Mouse (Mus musculus) neural tube, embryonic 13.5 days (tissue): ENCODE data around the gene Wasf3. TPM values are rescaled to one million over a fixed set of nuclear protein-coding genes. Genes with fewer than 3 reads are reported as not detected.
"Not testable (repeated sequence)": the region's sequence is repeated elsewhere in the genome, so short reads cannot be mapped to it uniquely, and the experiment has no call there.

Experiments used
- ATAC-seq: fragments of 200-750 bp; cut with Nextera tagmentation; 2 replicates; pipeline ENCODE4 v1.8.0; 2017; ENCODE audit warnings: low read depth, mild to moderate bottlenecking, moderate TSS enrichment, moderate library complexity
- H3K27ac ChIP-seq: fragments of 300-500 bp; sonication (generic); replicated peaks from 2 replicates; pipeline ENCODE4 v1.5.1; 2015; ENCODE audit warnings: moderate library complexity, mild to moderate bottlenecking, inconsistent platforms
- H3K27me3 ChIP-seq: fragments of 300-500 bp; sonication (generic); 2 replicates; pipeline ENCODE4 v1.6.1; 2015; ENCODE audit warnings: mild to moderate bottlenecking, inconsistent platforms
- H3K36me3 ChIP-seq: fragments of 300-500 bp; sonication (generic); 2 replicates; pipeline ENCODE4 v1.6.1; 2015; ENCODE audit warnings: mild to moderate bottlenecking, inconsistent platforms
- H3K4me1 ChIP-seq: fragments of 300-500 bp; sonication (generic); replicated peaks from 2 replicates; pipeline ENCODE4 v1.6.1; 2015; ENCODE audit warnings: inconsistent platforms
- H3K4me2 ChIP-seq: fragments of 300-500 bp; sonication (generic); 2 replicates; pipeline ENCODE4 v1.6.1; 2015; ENCODE audit warnings: inconsistent platforms, mild to moderate bottlenecking, moderate library complexity
- H3K4me3 ChIP-seq: fragments of 300-500 bp; sonication (generic); 2 replicates; pipeline ENCODE4 v1.5.1; 2015; ENCODE audit warnings: mild to moderate bottlenecking, inconsistent platforms
- H3K9ac ChIP-seq: fragments of 300-500 bp; sonication (generic); 2 replicates; pipeline ENCODE4 v1.6.1; 2015; ENCODE audit warnings: moderate library complexity, mild to moderate bottlenecking, inconsistent platforms
- H3K9me3 ChIP-seq: fragments of 300-500 bp; sonication (generic); 2 replicates; pipeline ENCODE4 v1.6.1; 2016; ENCODE audit warnings: inconsistent platforms
- WGBS: fragments of 180-500 bp; shearing (Covaris S2); methylation state at CpG from one replicate; pipeline ENCODE4 v1.1.7; 2015; 5-methylcytosine and 5-hydroxymethylcytosine counted together
- polyA plus RNA-seq: library from polyadenylated mRNA; unstranded; fragments of >200 nt; fragmentation: Nextera tagmentation; extraction: Ambion mirVana; gene quantifications from 2 replicates; pipeline ENCODE4 v1.2.1, GENCODE M21; 2015

Wasf3 gene
- polyA plus RNA-seq, 1 experiment from 2014 or later: 14.4 TPM

DNA sequence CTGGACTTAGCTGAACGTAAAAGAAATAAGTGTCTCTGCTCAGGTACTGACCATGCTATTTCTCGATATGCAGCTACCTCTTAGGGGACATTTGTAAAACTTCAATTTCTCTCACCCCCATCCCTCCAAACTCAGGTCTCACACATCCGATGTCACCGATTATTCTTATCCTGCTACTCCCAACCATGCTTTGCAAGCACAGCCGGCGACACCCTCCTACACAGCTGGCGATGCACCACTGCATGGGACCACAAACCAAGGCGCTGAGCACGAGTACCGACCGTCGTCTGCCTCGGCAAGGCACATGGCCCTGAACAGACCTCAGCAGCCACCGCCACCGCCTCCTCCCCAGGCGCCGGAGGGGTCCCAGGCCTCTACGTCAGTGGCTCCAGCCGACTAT lies 81.9 kb downstream of the Wasf3 start:
- no peak for ATAC-seq
- Histone ChIP-seq H3K9me3 (no peaks in the 10 kb centered on the region), H3K4me3 (no peak overlapping the region), H3K36me3 (peaks cover 52% of the 10 kb centered on the region), H3K9ac (no peak overlapping the region), H3K27me3 (no peaks in the 10 kb centered on the region), H3K4me2 (no peak overlapping the region), H3K4me1 (no peaks in the 10 kb centered on the region), H3K27ac (no peak overlapping the region)
- 95% methylated on average over 19 of the region's 19 CpGs for WGBS

DNA sequence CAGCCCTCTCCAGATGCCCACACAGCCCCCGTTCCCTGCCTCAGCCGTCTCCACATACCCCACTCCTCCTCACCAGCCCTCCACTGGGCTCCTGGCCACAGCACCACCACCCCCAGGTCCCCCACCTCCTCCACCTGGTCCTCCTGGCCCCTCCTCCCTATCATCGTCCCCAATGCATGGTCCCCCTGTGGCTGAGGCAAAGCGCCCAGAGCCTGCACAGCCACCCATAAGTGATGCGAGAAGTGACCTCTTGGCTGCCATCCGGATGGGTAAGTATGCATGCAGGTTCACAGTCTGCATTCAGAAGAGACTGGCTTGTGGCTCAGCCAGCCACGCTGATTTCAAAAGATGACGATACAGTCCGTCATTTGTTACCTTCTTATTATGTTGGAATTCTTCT lies 83.5 kb downstream of the Wasf3 start:
- H3K4me2 ChIP-seq: no peak overlapping the region
- H3K9me3 ChIP-seq: no peaks in the 10 kb centered on the region
- H3K4me1 ChIP-seq: no peaks in the 10 kb centered on the region
- H3K4me3 ChIP-seq: no peak overlapping the region
- no peak overlapping the region for H3K9ac ChIP-seq
- H3K27ac ChIP-seq: no peak overlapping the region
- whole genome bisulfite sequencing: 94% methylated on average over 9 of the region's 9 CpGs
- H3K27me3 ChIP-seq: no peaks in the 10 kb centered on the region
- ATAC-seq: no peak
- peaks cover 54% of the 10 kb centered on the region for H3K36me3 ChIP-seq

DNA sequence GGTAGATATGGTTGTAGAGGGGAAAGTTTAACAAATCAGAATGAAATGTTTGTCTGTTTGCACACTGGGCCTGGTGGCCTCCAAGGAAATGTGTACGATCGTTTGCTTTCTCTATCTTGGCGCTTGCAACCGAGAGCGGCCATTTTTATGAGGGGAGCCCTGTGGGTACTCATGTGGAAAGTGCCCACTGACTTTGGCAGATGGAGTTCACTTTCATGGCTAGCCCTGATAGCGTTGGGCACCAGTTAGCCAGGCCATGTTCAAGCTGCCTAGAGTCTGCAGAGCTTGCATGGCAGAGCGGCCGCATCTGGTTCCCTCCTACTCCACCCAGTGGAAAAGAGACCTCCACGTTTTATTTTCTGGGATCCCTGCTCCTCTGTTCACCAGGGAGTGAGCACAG lies 86.0 kb downstream of the Wasf3 start:
- 93% methylated on average over 9 of the region's 9 CpGs for WGBS
- Histone ChIP-seq H3K4me3 (no peak overlapping the region), H3K27me3 (no peaks in the 10 kb centered on the region), H3K36me3 (peaks cover 57% of the 10 kb centered on the region), H3K9me3 (no peaks in the 10 kb centered on the region), H3K9ac (no peak overlapping the region), H3K4me2 (no peak overlapping the region), H3K27ac (no peak overlapping the region), H3K4me1 (no peaks in the 10 kb centered on the region)
- no peak for ATAC-seq

DNA sequence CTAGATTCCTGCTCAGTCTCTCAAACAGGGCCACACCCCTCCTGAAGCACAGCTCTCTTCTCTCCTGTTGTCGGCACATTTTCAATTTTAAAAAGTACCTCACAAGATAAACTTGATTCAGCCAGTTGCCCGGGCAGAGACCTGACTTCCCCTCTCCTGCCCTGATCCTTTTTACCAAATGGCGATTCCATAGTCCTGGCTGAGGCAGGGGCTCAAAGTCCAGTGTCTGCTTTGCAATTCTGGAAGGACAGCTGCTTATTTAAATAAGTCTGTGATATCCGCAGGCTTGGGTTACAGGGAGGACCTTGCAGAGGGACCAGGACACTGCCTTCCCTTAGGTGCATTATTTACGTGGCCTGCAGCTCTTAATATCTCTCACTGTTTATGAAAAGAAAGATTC lies 86.5 kb downstream of the Wasf3 start:
- Histone ChIP-seq H3K4me1 (no peaks in the 10 kb centered on the region), H3K27me3 (no peaks in the 10 kb centered on the region), H3K4me2 (no peak overlapping the region), H3K9ac (no peak overlapping the region), H3K36me3 (peaks cover 52% of the 10 kb centered on the region), H3K9me3 (no peaks in the 10 kb centered on the region), H3K4me3 (no peak overlapping the region), H3K27ac (no peak overlapping the region)
- WGBS: 89% methylated on average over 5 of the region's 5 CpGs
- ATAC-seq: no peak

DNA sequence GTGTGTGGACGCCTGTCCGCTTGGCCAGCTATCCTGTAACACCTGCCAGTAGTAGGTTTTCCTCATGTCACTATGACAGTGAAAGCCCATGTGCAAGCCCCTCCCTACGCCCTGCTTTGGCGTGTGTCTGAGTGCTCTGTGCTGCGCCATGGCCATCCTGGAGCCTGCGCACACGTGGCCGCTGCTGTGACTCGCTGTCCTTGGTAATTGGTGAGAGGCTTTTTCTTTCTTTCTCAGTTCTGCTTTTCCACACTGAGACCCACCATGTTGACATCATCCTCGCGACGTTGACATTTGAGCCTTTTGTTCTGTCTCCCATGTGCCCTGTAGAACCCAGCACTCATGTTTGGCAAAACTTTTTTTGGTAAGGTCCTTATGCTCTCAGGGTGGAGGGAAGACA lies 87.0 kb downstream of the Wasf3 start:
- Histone ChIP-seq H3K36me3 (peaks cover 49% of the 10 kb centered on the region), H3K27me3 (no peaks in the 10 kb centered on the region), H3K9me3 (no peaks in the 10 kb centered on the region), H3K4me3 (no peak overlapping the region), H3K4me1 (no peaks in the 10 kb centered on the region), H3K4me2 (no peak overlapping the region), H3K27ac (no peak overlapping the region), H3K9ac (no peak overlapping the region)
- no peak for ATAC-seq
- 89% methylated on average over 12 of the region's 12 CpGs for WGBS

GRCm38 (mm10) chr5:146479564-146479963 lies 94.8 kb downstream of the Wasf3 start:
- H3K4me1 ChIP-seq, ATAC-seq, H3K4me2 ChIP-seq, H3K36me3 ChIP-seq, H3K9me3 ChIP-seq, H3K27ac ChIP-seq, H3K4me3 ChIP-seq, H3K27me3 ChIP-seq, H3K9ac ChIP-seq: not testable (repeated sequence)
- WGBS: 16% methylated on average over 4 of the region's 4 CpGs

DNA sequence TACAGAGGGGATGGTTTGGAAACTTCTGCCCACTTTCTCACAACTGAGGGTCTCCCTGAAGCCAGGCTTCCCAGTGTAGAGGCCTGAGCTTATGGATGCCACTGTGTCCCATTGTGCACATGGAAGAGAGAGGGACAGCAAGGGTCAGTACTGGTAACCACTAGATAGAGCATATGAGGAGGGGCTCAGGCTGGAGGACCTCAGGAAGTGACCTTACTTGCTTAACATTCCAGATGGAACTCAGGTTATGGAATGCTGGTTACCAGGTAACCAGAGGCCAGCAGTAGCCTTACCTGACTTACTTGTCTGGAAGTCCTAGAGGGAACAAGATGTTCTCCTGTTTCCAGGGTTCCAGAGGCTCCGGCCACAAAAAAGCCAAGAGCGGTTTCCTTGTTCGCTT lies 96.9 kb downstream of the Wasf3 start, which contains the start of gene Gm6408:
Gene Gm6408, plus strand, starts transcription at position 301 of the 400 bp plus-strand sequence.
- H3K27ac ChIP-seq, ATAC-seq, H3K9me3 ChIP-seq, H3K4me1 ChIP-seq, H3K4me3 ChIP-seq, H3K27me3 ChIP-seq, H3K36me3 ChIP-seq, H3K9ac ChIP-seq, H3K4me2 ChIP-seq: not testable (repeated sequence)
- 92% methylated on average over 3 of the region's 3 CpGs for WGBS

- H3K9ac ChIP-seq, H3K9me3 ChIP-seq, H3K4me1 ChIP-seq, ATAC-seq, H3K27ac ChIP-seq, H3K36me3 ChIP-seq, H3K4me3 ChIP-seq, H3K4me2 ChIP-seq, H3K27me3 ChIP-seq: not testable (repeated sequence)
- WGBS: 13% methylated on average over 3 of the region's 4 CpGs
These were observed 104.2 kb downstream of the Wasf3 start for GRCm38 (mm10) chr5:146488959-146489358.

DNA sequence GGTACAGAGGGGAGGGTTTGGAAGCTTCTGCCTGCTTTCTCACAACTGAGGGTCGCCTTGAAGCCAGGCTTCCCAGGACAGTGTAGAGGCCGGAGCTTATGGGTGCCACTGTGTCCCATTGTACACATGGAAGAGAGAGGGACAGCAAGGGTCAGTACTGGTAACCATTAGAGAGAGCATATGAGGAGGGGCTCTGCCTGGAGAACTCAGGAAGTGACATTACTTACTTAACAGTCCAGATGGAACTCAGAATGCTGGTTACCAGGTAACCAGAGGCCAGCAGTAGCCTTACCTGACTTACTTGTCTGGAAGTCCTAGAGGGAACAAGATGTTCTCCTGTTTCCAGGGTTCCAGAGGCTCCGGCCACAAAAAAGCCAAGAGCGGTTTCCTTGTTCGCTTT lies 106.3 kb downstream of the Wasf3 start, which contains the start of gene Gm6370:
Gene Gm6370, plus strand, starts transcription at position 301 of the 400 bp plus-strand sequence.
- not testable (repeated sequence) for H3K4me2 ChIP-seq, H3K9me3 ChIP-seq, ATAC-seq, H3K4me3 ChIP-seq, H3K4me1 ChIP-seq, H3K9ac ChIP-seq, H3K27me3 ChIP-seq, H3K27ac ChIP-seq, H3K36me3 ChIP-seq
- WGBS: no CpG with 5 or more reads among the region's 5 CpGs

DNA sequence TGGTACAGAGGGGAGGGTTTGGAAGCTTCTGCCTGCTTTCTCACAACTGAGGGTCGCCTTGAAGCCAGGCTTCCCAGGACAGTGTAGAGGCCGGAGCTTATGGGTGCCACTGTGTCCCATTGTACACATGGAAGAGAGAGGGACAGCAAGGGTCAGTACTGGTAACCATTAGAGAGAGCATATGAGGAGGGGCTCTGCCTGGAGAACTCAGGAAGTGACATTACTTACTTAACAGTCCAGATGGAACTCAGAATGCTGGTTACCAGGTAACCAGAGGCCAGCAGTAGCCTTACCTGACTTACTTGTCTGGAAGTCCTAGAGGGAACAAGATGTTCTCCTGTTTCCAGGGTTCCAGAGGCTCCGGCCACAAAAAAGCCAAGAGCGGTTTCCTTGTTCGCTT lies 117.3 kb downstream of the Wasf3 start, which contains the start of gene 4930449I24Rik:
Gene 4930449I24Rik, plus strand, starts transcription at position 301 of the 400 bp plus-strand sequence.
- H3K27ac ChIP-seq, ATAC-seq, H3K27me3 ChIP-seq, H3K9me3 ChIP-seq, H3K36me3 ChIP-seq, H3K4me3 ChIP-seq, H3K4me1 ChIP-seq, H3K9ac ChIP-seq, H3K4me2 ChIP-seq: not testable (repeated sequence)
- no CpG with 5 or more reads among the region's 5 CpGs for WGBS

DNA sequence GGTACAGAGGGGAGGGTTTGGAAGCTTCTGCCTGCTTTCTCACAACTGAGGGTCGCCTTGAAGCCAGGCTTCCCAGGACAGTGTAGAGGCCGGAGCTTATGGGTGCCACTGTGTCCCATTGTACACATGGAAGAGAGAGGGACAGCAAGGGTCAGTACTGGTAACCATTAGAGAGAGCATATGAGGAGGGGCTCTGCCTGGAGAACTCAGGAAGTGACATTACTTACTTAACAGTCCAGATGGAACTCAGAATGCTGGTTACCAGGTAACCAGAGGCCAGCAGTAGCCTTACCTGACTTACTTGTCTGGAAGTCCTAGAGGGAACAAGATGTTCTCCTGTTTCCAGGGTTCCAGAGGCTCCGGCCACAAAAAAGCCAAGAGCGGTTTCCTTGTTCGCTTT lies 129.0 kb downstream of the Wasf3 start, which contains the start of gene Gm3402:
Gene Gm3402, plus strand, starts transcription at position 301 of the 400 bp plus-strand sequence.
- not testable (repeated sequence) for H3K27me3 ChIP-seq, H3K27ac ChIP-seq, H3K4me3 ChIP-seq, ATAC-seq, H3K4me2 ChIP-seq, H3K9ac ChIP-seq, H3K4me1 ChIP-seq, H3K9me3 ChIP-seq, H3K36me3 ChIP-seq
- 71% methylated on average over 2 of the region's 5 CpGs for WGBS
